Mouse (Mus musculus): ENCODE measurements around the gene Elovl1.

The Elovl1 gene

DNA sequence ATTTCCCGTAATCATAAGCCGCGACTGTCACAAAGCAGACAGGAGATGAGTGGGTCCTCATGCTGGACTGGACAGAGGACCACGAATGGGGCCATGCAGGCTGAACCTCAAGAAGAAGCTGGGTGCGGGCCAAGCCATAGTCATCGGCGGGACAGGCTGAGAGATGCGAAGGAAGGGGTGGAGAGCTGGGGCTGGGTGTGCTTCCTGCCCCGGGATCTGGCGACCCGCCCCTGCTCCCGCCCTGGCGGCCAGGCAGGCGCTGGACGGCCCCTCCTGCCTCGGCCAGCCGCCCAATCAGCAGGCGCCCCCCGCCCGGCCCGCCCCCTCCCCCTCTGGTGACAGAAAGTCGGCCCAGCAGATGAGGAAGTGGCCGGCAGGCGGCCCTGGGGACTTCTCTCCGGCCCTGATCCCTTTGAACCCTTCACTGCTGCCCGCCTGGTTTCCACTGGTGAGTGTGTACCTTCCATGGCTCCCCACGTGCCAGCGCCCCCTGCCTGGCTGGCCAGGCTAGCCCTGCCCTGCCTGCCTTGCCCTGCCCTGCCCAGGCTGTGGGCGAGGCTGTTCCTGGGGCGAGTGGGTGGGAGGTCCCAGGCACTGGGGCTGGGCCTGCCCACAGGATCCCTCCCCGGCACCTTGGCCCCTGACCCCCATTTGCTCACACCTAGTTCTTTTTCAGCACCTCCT is at the start of gene Elovl1:
Gene Elovl1 (plus strand): TSS at position 326 of the 684 bp plus-strand sequence.
- peak; percentile 73 for DNase-seq

GRCm38 (mm10) chr4:118383271-118383670 is 44.6 kb upstream of the Elovl1 start:
- DNase-seq, result no peak

- no peak for DNase-seq
Observed at GRCm38 (mm10) chr4:118387316-118387715, 40.6 kb upstream of the Elovl1 start.

GRCm38 (mm10) chr4:118390146-118390545 is 37.7 kb upstream of the Elovl1 start:
- no peak for DNase-seq

DNA sequence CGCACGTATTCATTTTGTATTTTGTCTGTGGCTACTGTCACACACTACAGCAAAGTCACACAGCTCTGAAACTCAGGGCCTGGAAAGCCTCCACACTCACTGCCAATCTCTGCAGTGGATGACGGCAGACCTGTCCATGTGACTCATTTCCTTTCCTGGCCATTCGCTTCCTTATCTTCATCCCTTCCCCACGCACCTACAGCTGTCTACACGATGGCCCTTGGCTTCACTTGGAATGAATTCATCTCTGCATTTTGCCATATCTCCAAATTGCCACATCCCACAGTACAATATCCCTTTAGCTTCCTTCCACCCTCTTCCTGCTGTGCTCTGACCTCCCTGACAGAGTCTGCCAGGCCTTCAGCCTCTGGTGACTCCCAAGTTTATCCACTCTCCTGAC is 33.4 kb upstream of the Elovl1 start:
- DNase-seq, result no peak

- no peak for DNase-seq
Observed at GRCm38 (mm10) chr4:118395289-118395688, 32.6 kb upstream of the Elovl1 start.

GRCm38 (mm10) chr4:118396433-118396832 is 31.5 kb upstream of the Elovl1 start:
- DNase-seq, result no peak

DNA sequence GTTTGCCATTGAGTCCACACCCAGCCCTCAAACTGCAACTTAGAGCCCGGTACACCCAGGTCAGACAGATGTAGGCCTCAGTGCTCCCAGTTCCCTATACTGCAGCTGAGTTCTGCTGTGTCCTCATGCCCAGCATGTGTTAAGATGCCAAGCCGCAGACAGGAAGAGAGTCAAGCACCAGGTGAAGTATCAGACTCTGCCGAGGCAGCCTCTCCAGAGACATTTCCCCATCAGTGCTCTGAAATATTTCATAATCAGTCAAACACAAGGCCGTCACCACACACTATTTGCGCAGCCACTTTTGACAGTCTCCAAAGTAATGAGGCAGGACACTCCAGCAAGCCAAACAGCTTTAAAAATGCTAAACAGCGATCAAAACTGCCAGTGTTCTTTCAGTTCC is 29.5 kb upstream of the Elovl1 start:
- no peak for DNase-seq

GRCm38 (mm10) chr4:118401421-118401820 is 26.5 kb upstream of the Elovl1 start:
- DNase-seq, result no peak

DNA sequence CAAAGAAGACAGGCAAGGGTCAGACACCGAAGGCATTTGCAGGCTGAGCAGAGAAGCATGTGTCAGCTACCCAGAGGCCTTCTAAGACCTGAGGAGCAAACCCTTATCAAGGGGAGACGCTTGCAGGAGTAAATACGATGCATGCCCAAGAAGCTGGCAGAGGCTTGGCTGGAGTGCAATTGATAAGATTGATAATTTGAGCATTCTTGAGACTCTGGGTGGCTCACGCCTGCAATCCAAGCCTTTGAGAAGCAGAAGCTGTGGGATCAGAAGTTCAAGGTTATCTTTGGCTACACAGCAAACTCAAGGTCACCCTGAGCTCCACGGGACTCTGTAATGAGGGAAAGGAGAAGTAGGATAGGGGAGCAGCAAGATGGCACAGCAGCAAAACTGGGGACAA is 26.0 kb upstream of the Elovl1 start:
- no peak for DNase-seq

DNA sequence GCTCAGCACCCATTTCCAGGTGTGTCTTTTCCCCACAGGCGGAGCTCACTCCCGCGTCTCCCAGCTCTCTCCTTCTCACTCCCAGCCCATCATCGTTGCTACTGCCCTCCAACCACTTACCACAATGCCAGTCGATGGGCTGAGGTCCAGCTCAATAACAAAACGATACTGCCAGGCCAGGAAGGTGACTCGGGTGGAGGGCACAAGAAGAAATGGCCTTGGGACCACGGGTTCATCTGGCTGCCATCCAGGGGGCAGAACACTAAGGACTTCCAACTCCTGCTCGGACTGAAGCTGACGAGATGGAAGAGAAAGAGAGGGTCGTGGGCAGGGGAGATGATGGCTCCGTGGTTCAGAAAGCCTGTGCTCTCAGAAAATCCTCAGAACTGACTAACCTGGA is 25.2 kb upstream of the Elovl1 start:
- no peak for DNase-seq

- peak; percentile 82 for DNase-seq
Observed at GRCm38 (mm10) chr4:118409142-118409900, 18.6 kb upstream of the Elovl1 start, which contains the start of the genes Szt2 and Med8. Gene Szt2, minus strand, starts transcription at chr4:118409273. Gene Med8, plus strand, starts transcription at chr4:118409337.

- no peak for DNase-seq
Observed at GRCm38 (mm10) chr4:118410871-118411270, 17.0 kb upstream of the Elovl1 start.

GRCm38 (mm10) chr4:118413553-118413952 is 14.3 kb upstream of the Elovl1 start:
- no peak for DNase-seq

GRCm38 (mm10) chr4:118415779-118416178 is 12.1 kb upstream of the Elovl1 start:
- no peak for DNase-seq

DNA sequence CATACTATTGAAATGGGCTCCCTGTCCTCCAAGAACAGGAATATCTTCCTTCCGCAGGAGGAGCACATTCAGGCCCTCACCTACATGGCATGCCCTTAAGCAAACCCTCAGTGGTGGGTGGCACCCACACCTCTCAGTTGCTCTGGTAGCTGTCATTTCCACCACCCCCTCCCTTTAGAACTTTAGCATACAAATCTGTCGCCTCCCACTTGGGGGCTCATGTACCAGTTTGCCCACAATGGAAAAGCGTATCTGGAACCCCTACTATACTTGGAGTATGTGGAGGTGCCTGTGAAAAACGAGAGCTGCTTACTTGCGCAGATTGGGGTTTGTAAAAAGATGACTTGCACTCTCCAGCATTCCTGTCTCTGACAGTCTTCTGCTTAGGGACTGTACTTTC is 11.6 kb upstream of the Elovl1 start:
- DNase-seq, result no peak

- no peak for DNase-seq
Observed at GRCm38 (mm10) chr4:118417112-118417797, 10.6 kb upstream of the Elovl1 start.

DNA sequence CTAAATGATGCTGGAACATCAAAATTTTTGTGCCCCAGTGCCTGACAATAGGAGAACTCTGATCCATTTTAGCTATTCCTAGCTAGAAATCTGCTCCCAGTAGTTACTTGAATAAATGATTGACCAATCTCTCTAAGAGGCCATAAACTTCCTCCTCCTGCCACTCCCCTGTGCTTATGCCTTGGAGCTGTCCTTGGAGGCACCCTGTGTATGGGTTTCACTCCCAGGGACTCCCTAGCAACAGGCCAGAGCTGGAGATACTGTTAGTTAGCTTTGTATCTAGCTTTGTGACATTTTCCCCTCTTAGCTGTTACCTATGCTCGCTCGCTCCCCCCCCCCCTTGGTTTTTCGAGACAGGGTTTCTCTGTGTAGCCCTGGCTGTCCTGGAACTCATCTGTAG is 6.5 kb upstream of the Elovl1 start:
- DNase-seq, result no peak

DNA sequence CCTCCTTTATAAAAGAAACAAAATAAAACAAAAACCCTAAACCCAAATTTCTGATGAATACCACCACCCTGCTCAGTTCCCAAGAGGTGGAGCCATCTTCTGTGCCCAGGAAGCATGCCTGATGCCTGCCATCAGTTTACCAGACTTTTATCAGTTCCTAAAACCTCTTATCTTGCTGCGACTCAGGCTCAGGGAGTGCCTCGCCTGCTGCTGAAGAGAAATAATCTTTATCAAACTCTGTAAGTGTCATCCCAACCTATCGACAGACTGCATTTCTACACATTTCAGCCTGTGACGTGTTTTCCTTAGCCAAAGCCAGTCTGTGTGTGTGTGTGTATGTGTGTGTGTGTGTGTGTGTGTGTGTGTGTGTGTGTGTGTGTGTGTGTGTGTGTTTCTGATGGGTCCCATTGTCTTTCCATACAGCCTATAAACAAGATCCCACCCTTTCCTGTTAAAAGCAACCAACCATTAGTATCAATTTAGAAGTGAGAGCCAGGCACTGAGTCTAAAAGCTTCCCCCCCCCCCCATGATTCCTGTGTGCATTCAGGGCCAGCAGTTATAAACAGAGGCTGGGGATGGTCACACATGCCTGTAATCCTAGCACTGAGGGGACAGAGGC is 3.2 kb upstream of the Elovl1 start:
- no peak for DNase-seq

GRCm38 (mm10) chr4:118425374-118425773 is 2.5 kb upstream of the Elovl1 start:
- DNase-seq, result no peak

- no peak for DNase-seq
Observed at GRCm38 (mm10) chr4:118427415-118427767, 502 bp upstream of the Elovl1 start.

- DNase-seq, result no peak
Observed at GRCm38 (mm10) chr4:118428531-118429214, 780 bp downstream of the Elovl1 start.

Data from right cerebral cortex, postnatal 4 days (tissue).